Mouse (Mus musculus) neutrophil, adult 83 days (primary cell): ENCODE data around the gene Gm6370. TPM values are rescaled to one million over a fixed set of nuclear protein-coding genes. Genes with fewer than 3 reads are reported as not detected.

Source experiments
- total RNA-seq, 2 experiments: library from RNA; stranded (reverse); gene quantifications; one replicate each; pipeline ENCODE4 v1.2.4; 2023

The Gm6370 gene
- total RNA-seq: not detected

GRCm38 (mm10) chr5:146491063-146491462 lies at the start of gene Gm6370:
Gm6370 (plus strand) TSS chr5:146491363.

DNA sequence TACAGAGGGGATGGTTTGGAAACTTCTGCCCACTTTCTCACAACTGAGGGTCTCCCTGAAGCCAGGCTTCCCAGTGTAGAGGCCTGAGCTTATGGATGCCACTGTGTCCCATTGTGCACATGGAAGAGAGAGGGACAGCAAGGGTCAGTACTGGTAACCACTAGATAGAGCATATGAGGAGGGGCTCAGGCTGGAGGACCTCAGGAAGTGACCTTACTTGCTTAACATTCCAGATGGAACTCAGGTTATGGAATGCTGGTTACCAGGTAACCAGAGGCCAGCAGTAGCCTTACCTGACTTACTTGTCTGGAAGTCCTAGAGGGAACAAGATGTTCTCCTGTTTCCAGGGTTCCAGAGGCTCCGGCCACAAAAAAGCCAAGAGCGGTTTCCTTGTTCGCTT lies 9.5 kb upstream of the Gm6370 start, which contains the start of gene Gm6408:
Gm6408 (plus strand) TSS at position 301 of the 400 bp plus-strand sequence.

DNA sequence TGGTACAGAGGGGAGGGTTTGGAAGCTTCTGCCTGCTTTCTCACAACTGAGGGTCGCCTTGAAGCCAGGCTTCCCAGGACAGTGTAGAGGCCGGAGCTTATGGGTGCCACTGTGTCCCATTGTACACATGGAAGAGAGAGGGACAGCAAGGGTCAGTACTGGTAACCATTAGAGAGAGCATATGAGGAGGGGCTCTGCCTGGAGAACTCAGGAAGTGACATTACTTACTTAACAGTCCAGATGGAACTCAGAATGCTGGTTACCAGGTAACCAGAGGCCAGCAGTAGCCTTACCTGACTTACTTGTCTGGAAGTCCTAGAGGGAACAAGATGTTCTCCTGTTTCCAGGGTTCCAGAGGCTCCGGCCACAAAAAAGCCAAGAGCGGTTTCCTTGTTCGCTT lies 10.9 kb downstream of the Gm6370 start, which contains the start of gene 4930449I24Rik:
4930449I24Rik (plus strand) TSS at position 301 of the 400 bp plus-strand sequence.

DNA sequence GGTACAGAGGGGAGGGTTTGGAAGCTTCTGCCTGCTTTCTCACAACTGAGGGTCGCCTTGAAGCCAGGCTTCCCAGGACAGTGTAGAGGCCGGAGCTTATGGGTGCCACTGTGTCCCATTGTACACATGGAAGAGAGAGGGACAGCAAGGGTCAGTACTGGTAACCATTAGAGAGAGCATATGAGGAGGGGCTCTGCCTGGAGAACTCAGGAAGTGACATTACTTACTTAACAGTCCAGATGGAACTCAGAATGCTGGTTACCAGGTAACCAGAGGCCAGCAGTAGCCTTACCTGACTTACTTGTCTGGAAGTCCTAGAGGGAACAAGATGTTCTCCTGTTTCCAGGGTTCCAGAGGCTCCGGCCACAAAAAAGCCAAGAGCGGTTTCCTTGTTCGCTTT lies 22.7 kb downstream of the Gm6370 start, which contains the start of gene Gm3402:
Gm3402 (plus strand) TSS at position 301 of the 400 bp plus-strand sequence.

GRCm38 (mm10) chr5:146525501-146525900 lies 34.3 kb downstream of the Gm6370 start, which contains the start of gene Gm3404:
Gm3404 (plus strand) TSS chr5:146525801.

DNA sequence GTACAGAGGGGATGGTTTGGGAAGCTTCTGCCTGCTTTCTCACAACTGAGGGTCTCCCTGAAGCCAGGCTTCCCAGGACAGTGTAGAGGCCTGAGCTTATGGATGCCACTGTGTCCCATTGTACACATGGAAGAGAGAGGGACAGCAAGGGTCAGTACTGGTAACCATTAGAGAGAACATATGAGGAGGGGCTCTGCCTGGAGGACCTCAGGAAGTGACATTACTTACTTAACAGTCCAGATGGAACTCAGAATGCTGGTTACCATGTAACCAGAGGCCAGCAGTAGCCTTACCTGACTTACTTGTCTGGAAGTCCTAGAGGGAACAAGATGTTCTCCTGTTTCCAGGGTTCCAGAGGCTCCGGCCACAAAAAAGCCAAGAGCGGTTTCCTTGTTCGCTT lies 46.2 kb downstream of the Gm6370 start, which contains the start of gene Gm3409:
Gm3409 (plus strand) TSS at position 301 of the 400 bp plus-strand sequence.

Other genes starting within 250 kb of the Gm6370 start
- not detected for gene Wasf3, start 106.4 kb upstream of the Gm6370 start, total RNA-seq
- gene Gm6408, start 9.4 kb upstream of the Gm6370 start, total RNA-seq: not detected
- gene 4930449I24Rik, start 11.0 kb downstream of the Gm6370 start, total RNA-seq: not detected
- not detected for gene Gm3402, start 22.8 kb downstream of the Gm6370 start, total RNA-seq
- not detected for gene Gm3404, start 34.4 kb downstream of the Gm6370 start, total RNA-seq
- gene Gm3409, start 46.3 kb downstream of the Gm6370 start, total RNA-seq: not detected
- not detected for gene Gm3415, start 64.8 kb downstream of the Gm6370 start, total RNA-seq
- not detected for gene Gpr12, start 93.9 kb downstream of the Gm6370 start, total RNA-seq